Mouse (Mus musculus) MEL (cell line): ENCODE data around the gene Erbb4.

Experiments
- CTCF ChIP-seq, 3 experiments: IDR thresholded peaks in 2 of 3; conservative IDR thresholded peaks in 1 of 3; 2 replicates each; pipeline ENCODE4 v1.5.1; 2011 to 2012; ENCODE audit warnings: low read length in 3 of 3, low read depth in 2 of 3, mild to moderate bottlenecking in 2 of 3, improper control_type of control experiment in 1 of 3, inconsistent platforms in 1 of 3, mixed read lengths in 1 of 3, moderate library complexity in 1 of 3; ENCODE audit not compliant: control insufficient read depth in 1 of 3, insufficient read depth in 1 of 3, poor library complexity in 1 of 3, severe bottlenecking in 1 of 3
- EP300 ChIP-seq, 2 experiments: IDR thresholded peaks; 2 replicates each; pipeline ENCODE4 v1.6.1; 2011; ENCODE audit warnings: improper control_type of control experiment in 2 of 2, low read length in 2 of 2, low read depth in 1 of 2, mild to moderate bottlenecking in 1 of 2

- TF ChIP-seq EP300 (IDR thresholded peaks at IDR 0.05; ENCODE audit: low read depth in 1 of 2, low read length in 2 of 2) (no peak), CTCF (IDR thresholded peaks at IDR 0.05 in 2 of 3, conservative IDR thresholded peaks at IDR 0.05 in 1 of 3; ENCODE audit: control insufficient read depth in 1 of 3, insufficient read depth in 1 of 3, low read depth in 2 of 3, low read length in 3 of 3, poor library complexity in 1 of 3, severe bottlenecking in 1 of 3) (no peak)
Observed at GRCm38 (mm10) chr1:68859480-68859879, 248.4 kb downstream of the Erbb4 start.
